Mouse (Mus musculus): ENCODE data around the gene Hadha.

Hadha gene

DNA sequence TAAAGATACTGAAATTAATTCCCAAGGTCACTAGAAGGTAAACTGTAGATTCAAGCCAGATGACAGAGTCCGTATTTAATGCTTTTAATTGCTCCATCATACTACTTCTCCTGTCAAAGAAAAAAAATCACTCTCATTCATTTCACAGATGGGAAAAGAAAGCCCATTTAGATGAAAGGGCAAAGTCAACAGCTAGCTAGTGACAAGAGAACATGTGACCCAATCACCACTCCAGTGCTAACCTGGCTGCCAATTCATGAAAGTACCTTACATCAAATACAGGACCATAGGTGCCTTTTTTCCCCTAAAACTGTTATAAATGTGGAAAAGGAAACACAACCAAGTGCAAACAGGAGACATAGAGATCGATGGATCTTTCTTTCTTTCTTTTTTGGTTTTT is 1.7 kb downstream of the Hadha start:
- DNase-seq (ENCODE audit: low spot score) = no peak

DNA sequence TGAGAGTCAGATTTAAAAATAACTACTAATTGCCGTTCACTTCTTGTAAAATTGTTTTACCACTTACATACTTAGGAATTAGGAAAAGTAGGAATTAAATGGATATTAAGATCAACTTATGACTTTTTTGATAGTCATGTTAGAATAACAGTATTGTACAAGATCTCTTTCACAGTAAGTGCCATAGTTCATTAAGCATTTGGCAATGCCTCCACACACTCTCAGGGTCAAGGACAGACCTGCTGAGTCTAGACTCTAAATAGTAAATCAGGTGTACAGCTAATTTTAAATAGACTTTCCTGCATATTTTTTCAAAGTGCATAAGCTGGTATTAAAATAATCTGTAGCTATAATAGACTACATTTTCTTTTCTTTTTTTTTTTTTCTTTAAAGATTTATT is 2.5 kb downstream of the Hadha start:
- no peak for DNase-seq (ENCODE audit: low spot score)

DNA sequence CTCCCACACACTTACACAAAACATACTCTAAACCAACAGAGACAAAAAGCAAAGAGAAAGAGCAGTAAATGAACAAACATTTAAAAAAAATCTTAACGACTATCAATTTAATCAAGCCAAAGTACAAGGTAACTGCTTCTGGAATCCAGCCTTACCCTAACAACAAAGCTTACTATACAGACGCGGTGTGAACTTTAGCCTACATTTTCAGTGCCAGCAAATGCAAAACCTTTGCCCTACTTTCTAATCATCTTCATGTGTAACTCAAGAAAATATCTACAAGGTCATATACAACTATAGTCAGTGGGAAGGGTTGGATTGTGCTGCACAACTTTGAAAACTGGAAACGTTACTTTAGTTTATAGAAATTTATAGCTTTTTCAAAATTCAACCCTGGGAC is 3.0 kb downstream of the Hadha start:
- peak; percentile 5 for DNase-seq (ENCODE audit: low spot score)

DNA sequence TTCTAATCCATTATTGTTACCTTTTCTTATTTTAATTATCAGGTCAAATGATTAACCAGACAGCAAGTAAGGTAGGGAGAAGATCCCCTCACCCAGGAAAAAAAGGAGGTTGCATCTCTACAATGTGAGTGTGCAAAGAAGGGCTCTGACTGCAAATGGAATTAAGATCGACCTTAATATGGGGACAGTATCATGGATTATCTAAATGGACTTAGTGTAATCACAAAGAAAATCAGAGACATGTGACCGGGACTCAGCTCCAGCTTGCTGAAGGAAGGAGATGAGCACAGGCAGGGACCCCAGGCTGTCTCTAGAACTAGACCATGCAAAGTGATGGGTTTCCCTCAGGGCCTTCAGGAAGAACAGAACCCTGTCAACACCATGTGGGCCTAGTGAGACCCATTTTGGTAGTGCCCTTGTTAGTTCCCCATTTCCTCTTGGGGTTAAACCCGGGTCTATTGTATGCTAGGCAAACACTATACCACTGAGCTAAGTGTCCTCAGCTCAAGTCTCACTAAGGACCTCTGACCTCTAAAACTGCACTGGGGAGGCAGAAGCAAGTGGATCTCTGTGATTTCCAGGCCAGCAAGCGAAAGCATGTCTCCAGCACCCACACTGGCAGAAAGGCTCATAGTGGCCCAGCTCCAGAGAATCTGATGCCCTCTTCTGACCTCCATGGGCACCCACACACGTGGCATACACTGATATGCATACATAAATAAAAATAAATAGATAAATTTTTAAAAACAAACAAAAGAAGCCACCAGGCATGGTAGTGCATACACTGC is 6.6 kb downstream of the Hadha start:
- DNase-seq (ENCODE audit: low spot score) = no peak

DNA sequence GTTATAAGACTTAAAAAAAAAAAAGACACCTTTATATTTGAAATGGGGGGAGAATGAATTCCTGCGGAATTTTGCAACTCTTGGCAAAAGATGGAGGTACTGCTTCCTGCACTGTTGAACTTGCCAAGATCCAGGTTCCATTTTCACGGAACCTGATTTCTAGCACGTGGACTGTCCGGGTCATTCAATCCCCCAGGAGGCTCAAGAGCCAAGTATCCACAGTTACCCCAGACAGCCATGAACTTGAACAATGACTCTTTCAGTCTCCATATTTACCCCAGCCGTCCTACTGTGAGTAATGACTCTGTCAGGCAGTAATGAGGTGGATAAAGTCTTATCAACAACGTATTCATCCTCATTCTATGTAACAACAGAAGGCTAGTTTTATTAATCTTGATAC is 8.4 kb downstream of the Hadha start:
- no peak for DNase-seq (ENCODE audit: low spot score)

DNA sequence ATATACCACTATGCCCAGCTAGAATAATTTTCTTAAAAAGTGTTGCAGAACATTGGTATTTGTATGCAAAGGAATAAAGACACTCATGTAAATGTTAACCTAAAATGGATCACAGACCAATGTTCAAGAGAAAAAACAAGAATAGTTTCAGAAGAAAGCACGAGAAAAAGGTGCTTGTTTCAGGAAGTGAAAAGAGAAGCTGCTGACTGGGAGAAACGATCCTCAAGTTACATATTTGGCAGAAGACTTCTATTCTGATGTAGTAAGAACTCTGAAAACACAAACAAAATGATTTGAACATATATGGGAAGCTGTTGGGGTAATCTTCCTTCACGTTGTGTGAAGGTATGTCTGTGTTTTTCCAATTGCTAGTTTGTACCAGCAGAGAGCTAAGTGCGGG is 16.8 kb downstream of the Hadha start:
- no peak for DNase-seq (ENCODE audit: low spot score)

DNA sequence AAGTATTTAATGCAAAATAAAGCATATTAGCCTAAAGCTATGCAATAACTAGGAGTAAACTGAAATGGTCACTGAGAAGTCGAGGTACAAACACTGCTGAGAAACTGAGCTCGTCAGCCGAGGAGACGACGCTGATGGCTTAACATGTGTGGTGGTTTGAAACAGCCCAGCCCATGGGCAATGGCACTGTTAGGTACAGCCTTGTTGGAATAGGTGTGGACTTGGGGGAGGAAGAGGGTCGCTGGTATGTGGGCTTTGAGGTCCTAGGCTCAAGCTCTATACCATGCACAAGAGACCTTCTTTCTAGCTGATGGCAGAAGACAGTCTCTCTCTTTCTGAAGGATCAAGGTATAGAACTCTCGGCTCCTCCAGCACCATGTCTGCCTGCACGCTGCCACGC is 17.7 kb downstream of the Hadha start:
- DNase-seq (ENCODE audit: low spot score) = no peak

DNA sequence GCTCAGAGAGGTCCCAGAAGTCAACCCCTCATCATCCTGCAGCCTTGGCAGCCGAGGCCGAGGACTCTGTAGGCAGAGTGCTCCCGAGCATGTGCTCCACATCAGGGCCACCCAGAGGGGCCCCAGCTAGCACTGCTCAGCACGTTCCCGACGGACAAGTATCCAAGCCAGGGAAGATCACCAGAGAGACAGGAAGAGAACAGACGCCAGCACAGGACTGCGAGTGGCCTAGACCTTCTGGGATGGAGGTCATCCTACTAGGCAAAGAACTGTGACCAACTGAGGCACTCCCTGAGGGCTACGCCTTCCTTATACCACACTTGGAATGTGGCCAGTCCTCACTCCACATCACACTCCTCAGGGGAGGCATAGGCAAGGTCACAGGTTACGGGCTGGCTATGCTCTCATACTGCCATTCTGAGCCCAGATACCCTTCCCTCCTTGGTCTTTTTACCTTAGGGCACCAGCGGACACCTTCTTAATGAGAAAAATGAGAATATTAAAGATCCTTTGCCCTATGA is 19.2 kb downstream of the Hadha start:
- DNase-seq (ENCODE audit: low spot score) = no peak

DNA sequence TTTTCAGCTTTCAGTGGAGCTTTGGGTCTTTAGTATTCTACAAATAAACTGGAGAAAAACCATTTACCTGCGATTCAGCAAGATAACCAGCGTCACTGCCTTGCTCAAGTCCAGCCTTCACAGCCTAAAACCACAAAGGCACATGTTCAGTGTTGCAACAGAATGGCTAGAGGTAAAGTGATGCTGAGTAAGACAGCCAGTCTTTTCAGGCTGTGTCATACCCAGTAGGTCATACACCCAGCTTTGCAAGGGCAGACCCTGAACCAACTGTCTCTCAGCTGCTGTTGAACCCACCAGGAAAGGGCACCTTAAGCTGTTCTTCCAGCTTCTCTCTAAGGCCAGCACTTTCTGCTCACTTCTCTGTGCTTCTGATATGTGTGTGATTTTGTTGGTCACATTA is 22.8 kb downstream of the Hadha start:
- no peak for DNase-seq (ENCODE audit: low spot score)

DNA sequence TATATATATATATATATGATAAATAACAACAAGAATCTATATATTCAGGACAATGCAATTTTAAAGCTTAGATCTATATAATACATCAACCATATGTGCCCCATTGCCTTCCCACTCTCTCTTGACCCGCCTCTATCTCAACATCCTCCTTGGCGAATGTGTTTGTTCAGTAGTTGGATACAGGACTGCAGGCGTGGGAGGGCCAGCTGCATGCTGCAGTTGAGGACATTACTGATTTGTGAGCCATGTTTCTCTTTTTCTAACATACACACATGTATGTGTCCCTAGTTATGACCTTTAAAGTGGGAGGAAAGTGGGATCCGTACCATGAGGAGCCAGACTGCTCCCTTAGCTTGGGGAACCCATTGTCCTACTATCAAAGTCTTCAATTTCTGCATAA is 23.7 kb downstream of the Hadha start:
- no peak for DNase-seq (ENCODE audit: low spot score)

DNA sequence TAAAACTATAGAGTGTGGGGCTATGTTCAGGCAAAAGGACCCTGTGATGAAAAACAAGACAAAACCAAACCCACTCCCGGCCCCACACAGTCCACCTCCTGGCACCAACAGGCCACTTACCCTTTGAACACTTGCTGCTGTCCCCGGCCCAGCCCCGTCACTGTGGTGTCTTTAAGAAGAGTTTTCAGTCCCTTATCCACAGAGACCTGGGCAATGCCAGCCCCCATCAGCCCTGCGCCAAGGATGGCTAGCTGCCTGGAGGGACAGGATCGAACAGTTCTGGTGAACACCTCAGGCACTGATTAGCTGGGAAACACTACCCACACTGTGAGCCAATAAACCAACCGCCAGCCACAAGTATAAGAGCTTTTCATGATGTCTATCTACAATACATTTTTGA is 26.3 kb downstream of the Hadha start:
- no peak for DNase-seq (ENCODE audit: low spot score)

DNA sequence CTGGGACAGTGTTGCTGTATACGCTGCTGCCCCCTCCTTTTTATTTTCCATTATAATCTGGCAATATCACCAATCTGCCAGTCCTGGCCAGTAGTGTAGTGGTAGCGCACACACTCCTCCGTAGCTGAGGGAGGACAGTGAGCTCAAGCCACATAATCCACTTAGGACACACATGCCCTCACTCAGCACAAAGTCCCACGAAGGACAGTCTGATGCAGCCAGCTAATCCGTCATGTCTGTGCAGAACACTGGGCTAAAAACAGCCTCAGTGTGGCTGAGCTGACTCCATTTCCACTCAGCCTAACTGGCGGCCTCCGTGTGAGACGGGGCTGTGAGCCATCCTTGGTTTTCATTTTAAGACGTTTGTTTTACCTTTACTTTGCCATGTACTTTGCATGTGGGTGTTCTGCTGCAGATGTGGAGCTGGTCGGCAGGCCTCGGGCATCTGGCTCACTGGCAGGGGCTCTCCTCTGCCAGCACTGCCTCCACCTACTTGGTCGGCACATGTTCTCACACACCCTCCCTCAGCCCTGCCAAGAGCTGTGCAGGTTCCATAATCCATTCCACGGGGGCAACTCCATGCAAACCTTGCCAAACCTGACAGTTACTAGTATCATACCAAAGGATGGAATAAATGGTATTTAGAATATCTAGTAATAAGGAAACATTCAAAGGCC is 26.9 kb downstream of the Hadha start:
- DNase-seq (ENCODE audit: low spot score) = no peak

DNA sequence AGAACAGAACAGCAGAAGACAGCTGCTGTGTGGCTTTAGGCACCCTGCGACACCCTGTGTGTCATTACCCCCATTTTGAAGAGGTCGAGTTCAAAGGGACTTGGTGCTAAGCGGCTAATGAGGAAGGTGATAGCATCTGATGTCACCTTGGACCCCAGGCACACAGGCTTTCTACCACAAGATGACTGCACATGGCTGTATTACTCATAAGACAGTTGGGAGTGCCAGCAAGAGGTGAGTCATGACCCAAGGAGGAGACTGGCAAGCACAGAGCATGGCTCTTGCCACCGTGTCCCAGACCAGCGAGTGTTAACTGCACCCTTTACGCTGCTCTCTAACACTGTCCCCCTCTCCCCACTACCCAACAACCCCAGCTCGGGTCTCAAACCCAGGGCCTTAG is 28.2 kb downstream of the Hadha start:
- DNase-seq (ENCODE audit: low spot score) = no peak

DNA sequence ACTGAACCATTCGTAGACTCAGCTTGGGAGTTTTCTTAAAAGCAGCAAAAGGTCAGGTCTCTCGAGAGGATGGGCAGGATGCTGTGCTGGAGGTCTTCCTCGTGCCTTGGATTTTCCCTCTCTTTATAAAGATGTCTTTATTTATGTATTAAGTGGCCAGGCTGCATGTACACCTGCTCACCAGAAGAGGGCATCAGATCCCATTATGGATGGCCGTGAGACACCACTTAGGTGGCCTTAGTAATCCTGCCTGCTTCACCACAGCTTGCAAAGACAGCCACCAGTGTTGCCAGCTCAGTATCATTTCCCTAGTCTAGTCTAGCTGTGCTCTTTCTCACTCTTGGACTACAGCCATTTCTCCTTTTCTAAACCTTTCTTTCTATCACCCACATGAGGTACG is 29.4 kb downstream of the Hadha start:
- DNase-seq (ENCODE audit: low spot score) = peak; percentile 75

DNA sequence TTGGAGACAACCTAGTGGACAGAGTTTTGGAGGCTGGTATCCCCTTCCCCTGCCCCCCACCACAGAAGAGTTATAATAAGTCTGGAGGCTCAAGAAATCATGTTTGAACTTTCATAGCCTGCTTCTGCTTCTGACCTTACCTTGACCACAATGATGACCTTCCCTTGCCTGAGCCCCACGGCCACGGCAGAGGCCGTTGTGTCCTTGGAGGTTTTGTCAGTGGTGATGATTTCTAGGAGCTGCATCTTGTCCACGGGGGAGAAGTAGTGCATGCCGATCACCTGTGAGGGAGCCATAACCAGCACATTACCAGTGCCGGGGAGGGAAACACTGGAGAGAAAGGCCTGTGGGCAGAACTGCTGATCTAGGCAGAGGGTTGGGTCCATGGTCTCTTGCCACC is 32.5 kb downstream of the Hadha start:
- no peak for DNase-seq (ENCODE audit: low spot score)

DNA sequence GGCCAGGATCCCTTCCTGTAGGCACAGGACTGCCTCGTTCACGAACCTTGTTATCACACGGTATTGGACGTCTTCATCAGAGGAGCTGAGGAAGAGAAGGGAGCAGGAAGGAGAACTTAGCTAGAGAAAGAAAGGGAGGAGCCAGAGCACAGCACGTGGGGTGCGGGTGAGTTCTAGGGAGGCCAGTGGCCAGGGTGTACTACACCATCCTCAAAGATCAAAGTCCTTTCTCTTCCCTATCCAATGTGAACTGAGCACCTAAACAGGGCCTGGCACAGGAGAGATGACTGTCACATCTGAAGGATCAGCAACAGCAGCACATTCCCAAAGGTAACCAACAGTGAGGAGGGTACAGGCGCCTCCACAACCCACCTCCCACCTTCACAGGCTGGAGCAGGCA is 34.9 kb downstream of the Hadha start:
- no peak for DNase-seq (ENCODE audit: low spot score)

DNA sequence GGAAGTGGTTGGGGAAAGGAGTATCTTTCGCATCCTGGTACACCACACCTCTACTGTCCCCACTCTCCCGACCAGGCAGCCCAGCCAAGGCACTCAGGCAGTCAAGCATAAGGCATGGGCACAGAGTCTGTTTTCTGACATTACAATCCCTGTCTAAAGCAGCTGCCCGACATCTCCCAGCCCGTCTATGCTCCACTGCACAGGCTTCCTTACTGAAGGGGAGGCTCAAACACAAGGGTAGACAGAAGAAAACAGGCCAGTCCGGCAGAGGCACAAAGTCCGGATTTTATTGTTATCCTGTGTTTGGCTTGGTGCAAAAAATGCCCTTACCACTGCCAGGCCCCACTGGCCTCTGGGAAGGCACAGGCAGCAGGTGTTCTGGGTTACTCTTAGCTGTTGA is 35.8 kb downstream of the Hadha start:
- no peak for DNase-seq (ENCODE audit: low spot score)

DNA sequence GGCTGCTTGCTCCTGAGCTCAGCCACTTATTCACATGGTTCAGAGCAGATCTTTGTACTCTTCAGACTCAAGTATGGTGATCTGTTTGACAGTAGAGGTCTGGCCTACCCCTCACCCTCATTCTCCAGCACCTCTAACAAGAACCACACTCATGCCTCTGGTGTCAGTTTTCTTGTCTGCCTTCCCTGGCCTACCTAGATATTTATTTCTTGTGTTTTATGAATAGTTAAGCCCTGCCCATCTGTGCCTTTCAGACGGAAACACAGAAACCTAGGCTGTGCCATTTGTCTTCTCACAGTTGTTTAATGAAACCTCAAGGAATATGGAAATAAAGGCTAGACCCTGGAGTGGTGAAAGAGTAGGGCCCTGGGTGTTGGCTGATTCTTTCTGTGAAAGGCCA is 36.9 kb downstream of the Hadha start:
- DNase-seq (ENCODE audit: low spot score) = no peak

DNA sequence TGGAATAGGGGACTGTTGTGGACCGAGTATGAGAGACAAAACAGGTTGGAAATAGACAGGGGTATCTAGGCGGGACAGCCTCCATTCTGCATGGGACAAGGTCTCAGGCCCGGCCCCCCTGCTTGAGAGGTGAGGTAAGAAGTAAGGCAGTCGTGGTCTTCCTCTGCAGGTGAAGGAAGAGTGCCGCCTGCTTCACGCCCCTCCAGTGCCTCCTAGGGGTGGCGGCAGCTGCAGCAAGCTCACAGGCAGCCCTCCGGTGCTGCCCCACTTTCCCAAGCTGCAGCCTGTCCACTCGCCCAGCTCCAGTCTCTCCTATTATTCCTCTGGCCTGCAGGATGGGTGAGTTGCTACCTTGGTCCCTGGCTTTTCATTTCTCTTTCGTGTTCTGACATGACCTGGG is 39.2 kb downstream of the Hadha start:
- DNase-seq (ENCODE audit: low spot score) = peak; percentile 39

DNA sequence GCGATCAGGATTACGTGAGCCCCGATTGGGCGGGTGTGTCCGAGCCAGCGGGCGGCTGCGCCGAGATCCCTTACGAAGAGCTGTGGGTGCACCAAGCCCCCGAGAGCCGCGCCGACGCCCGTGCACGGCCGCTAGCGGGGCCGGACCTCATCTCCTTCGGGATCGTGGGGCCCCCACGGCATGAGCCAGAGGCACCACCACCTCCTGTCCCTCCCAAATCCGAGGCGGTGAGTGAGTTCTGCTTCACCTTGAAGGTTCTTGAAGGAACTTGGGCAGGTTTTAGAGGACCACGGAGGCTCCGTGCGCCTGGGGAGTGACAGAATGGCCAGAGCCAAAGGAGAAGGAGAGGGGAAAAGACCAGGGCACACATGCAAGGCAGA is 40.2 kb downstream of the Hadha start:
- DNase-seq (ENCODE audit: low spot score) = no peak

DNA sequence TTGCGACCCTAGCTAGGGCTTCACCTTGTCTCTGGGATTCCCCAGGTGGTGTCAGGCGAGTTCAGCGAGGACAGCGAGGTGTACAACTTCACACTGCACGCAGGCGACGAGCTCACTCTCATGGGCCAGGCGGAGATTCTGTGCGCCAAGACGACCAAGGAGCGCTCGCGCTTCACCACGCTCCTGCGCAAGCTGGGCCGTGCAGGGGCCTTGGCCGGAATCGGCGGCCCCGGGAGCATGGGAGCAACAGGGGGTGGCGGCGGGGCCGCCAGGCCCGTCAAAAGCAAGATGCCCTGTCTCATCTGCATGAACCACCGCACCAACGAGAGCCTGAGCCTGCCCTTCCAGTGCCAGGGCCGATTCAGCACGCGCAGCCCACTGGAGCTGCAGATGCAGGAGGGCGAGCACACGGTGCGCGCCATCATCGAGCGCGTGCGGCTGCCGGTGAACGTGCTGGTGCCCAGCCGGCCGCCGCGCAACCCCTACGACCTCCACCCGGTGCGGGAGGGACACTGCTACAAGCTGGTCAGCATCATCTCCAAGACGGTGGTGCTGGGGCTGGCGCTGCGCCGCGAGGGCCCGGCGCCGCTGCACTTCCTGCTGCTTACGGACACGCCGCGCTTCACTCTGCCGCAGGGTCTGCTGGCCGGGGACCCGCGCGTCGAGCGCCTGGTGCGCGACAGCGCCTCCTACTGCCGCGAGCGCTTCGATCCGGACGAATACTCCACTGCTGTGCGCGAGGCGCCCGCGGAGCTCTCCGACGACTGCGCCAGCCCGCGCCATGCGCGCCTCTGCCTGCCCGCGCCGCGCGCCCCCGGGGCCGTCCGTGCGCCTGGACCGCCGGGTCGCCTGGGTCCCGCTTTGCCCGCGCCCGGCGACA is 40.8 kb downstream of the Hadha start:
- peak; percentile 91 for DNase-seq (ENCODE audit: low spot score)

DNA sequence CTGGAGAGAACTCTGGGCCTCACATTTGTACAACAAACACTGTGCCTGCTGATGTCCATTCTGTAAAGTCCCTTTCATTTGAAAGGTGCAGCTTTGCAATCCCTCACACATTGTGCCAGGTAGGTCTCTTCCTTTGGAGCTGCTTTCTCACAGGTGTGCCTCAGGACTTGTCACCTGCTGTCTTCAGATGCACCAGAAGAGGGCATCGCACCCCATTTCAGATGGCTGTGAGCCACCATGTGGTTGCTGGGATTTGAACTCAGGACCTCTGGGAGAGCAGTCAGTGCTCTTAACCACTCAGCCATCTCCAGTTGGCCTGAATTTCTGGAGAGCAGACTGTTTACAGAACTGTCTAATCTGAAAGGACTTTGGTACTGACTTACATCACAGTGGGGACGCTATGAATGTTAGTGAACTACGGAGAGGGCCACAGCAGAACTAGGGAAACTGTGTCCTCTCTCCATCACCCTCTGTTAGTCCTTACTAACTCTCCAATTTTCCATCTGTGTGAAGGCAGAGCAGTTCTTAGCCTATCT is 42.4 kb downstream of the Hadha start:
- DNase-seq (ENCODE audit: low spot score) = no peak

DNA sequence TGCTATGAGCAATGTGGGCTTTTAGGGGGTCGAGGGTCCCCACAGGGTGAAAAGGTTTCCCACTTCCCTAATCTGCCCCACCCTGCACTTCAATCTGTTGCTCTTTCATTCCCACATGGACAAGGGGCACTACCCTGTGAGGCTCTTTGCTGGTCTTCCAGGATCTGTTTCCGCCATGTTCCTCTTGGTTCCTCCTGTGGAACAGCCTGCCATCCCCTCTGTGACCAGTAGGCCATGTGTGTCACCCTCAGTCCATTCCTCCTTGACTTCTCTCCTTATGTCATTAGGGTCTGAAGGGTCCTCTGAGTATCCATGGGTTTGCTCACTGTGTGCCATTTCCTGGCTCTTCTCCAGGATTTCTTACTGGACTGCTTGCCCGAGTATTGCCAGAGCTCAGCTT is 43.2 kb downstream of the Hadha start:
- DNase-seq (ENCODE audit: low spot score) = peak; percentile 49

Data from retina, embryonic 14.5 days (tissue).